Mouse (Mus musculus) olfactory bulb, adult 2 months (tissue): Measurements from ENCODE around the gene Rbm19.

Experiments used
- CTCF ChIP-seq: fragments of 200-500 bp; IDR thresholded peaks from 2 replicates; pipeline ENCODE4 v1.5.1; 2012; ENCODE audit warnings: low read depth, mild to moderate bottlenecking, low read length, moderate library complexity; ENCODE audit not compliant: insufficient read depth
- POLR2A ChIP-seq: fragments of 200-500 bp; IDR thresholded peaks from 2 replicates; pipeline ENCODE4 v1.6.1; 2012; ENCODE audit warnings: mild to moderate bottlenecking, low read depth, low read length, moderate library complexity; ENCODE audit not compliant: insufficient read depth

- TF ChIP-seq CTCF (no peak), POLR2A (no peak)
These were observed 72.3 kb downstream of the Rbm19 start for GRCm38 (mm10) chr5:120188541-120188940.
